Mouse (Mus musculus) erythroblast, adult 5-6 weeks (primary cell): ENCODE data around the gene Spem1. TPM values are rescaled to one million over a fixed set of nuclear protein-coding genes. Genes with fewer than 3 reads are reported as not detected.
A peak's percentile ranks its signal among the peaks of the same experiment; 100 is the strongest.
"Not testable (repeated sequence)": the region's sequence is repeated elsewhere in the genome, so short reads cannot be mapped to it uniquely, and the experiment has no call there.

Experiments
- ATAC-seq: replicated peaks from 2 replicates; pipeline ENCODE4 v1.8.0; 2016; ENCODE audit warnings: moderate number of reproducible peaks, mild to moderate bottlenecking, moderate TSS enrichment, inconsistent platforms; ENCODE audit not compliant: poor library complexity, low FRiP score, severe bottlenecking
- total RNA-seq, 2 experiments: library from RNA; stranded (forward) in 1 of 2; stranded (reverse) in 1 of 2; fragments of 150-400 nt in 1 of 2; fragments of 200-764, 138-1000 nt in 1 of 2; gene quantifications; 2 replicates each; pipeline versions ENCODE4 v1.2.3 to v1.2.4; 2015 to 2017; ENCODE audit warnings: low replicate concordance in 2 of 2

Gene Spem1
- total RNA-seq (2015; ENCODE audit: low replicate concordance) (not detected in 2 replicates), total RNA-seq (2017; ENCODE audit: low replicate concordance) (not detected in 2 replicates)

DNA sequence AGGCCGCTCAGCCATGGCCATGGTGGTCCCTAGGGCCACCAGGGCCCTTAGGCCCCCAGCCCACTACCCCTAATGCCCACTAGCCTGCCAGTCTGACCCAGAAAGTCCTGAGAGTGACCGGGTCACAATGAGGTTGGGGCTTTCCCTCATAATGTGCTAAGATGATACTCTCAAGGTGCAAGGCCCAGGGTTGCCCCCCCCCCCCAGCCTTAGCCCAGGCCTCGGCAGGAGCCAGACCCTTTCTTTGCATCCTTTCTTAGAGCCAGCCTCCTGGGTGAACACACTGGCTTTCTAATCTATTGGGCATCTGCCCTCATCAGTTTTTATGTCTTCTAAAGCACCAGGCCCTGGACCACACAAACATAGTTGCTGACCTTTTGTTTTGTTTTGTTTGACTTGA is at the start of gene Spem1:
Gene Spem1 (minus strand): TSS at position 101 of the 400 bp plus-strand sequence.
- ATAC-seq = no peak

DNA sequence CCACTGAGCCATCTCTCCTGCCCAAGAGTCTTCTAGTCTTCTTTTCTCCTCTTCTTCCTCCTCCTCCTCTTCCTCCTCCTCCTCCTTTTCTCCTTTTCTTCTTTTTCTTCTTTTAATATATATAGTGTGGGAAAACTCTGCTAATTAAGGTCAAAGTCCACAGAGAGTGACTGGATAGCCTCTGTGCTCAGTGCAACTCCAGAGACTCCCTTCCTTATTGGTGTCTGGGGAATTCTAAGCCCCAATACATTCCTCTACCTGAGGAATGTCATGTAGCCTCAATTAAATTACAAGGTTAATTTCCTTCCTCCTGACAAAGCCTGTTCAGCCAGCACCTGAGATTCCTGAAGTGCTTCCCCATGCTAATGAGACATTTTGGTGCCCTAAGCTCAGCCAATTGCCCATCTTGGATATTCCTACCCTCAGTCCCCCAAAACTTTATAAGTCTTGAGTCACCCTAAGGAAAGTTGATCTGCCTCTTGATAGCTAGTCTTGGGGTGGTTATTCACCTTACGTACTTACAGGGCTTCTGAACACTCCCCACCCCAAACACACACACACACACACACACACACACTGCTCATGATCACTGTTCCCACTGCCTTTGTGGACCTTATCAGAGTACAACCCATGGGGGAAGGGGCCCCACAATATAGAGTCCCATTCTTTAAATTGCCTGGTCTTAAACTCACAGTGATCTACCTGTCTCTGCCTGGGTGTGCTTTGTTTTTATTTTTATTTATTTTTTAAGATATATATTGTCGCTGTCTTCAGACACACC is 48.5 kb upstream of the Spem1 start:
- no peak for ATAC-seq

DNA sequence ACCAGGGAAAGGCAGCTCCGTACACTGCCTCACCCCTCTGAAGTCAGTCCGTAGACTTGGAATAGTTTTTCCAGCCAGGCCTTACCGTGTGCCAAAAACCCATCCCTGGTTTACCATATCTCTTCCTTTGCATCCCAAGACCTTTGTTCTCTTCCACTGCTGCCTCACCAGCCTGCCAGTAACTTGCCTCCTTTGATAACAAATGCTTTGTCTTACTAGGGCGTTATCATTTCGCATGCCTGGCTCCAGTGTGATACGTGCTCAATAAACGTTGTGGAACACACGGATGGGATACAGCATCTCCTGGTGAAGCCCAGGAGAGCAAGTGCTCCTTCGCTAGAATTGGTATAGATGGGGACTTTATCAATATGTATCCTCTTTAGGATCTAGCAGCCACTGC is 45.4 kb upstream of the Spem1 start:
- no peak for ATAC-seq

GRCm38 (mm10) chr11:69865561-69865960 is 43.6 kb upstream of the Spem1 start:
- ATAC-seq = no peak

- ATAC-seq = peak; percentile 54; the same call in 1 of the 2 replicates
Observed at GRCm38 (mm10) chr11:69864138-69864860, 42.3 kb upstream of the Spem1 start.

- not testable (repeated sequence) for ATAC-seq
Observed at GRCm38 (mm10) chr11:69863729-69864128, 41.7 kb upstream of the Spem1 start.

DNA sequence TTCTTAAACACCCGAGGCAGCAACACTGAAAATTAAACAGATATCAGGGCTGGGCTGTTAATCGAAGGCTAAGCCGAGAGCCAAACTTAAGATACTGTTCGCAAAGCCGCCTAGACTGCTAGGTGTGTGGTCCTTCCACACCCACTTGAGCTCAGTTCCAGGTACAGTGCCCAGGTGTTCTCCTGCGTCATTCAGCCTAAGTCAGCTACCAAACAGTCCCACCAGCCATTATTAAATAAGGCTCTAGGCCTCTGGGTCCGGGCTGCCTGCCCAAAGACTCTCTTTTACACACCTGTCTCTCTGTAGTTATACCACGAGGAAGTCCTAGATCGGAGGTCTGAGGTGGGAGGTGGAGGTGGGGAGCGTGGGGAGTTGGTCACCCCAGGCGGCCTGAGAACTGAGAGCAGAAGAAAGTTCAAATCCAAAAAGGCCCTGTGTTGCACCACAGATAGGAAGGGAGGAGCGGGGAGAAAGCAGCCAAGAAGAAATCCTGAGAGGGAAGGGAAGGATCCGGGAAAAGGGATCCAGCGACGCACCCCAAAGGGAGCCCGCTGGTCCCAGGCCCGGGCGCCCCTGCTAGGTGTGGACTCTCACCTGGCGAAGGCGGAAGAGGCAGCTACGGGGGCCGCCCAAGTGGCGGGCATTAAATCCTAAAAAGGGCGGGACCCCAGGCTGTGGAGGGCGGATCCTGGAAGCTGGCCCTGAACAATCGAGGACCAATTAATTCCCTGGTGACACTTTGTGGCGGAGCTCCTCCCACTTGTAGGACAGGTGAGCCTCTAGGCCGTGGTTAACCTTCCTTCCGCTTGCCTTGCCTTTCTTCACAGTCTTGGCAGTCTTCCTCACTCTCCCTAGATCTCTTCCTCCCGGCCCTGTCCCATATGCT is 36.4 kb upstream of the Spem1 start, which contains the start of gene Tnk1:
Gene Tnk1 (minus strand): TSS at position 618 of the 886 bp plus-strand sequence.
- ATAC-seq = no peak

DNA sequence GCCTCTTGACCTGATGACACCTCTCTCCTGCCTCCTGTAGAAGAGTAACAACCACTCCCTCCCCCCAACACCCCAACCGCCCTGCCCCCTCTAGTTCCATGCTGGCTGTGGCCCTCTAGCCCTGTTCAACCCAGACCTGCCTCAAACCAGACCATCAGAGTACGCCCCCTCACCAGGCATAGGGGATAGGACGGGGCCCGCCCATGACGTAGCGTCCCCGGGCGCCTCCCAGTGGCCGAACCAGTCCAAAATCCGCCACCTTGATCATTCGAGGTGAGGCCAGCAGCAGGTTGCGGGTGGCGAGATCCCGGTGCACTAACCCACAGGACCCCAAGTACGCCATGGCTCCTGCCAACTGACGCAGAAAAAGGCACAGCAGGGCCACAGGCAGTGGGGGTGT is 33.4 kb upstream of the Spem1 start:
- peak; percentile 60 for ATAC-seq

GRCm38 (mm10) chr11:69854680-69855079 is 32.7 kb upstream of the Spem1 start:
- ATAC-seq = 0 out of 2 replicates have a peak, but pooled peaks have one; percentile 9

DNA sequence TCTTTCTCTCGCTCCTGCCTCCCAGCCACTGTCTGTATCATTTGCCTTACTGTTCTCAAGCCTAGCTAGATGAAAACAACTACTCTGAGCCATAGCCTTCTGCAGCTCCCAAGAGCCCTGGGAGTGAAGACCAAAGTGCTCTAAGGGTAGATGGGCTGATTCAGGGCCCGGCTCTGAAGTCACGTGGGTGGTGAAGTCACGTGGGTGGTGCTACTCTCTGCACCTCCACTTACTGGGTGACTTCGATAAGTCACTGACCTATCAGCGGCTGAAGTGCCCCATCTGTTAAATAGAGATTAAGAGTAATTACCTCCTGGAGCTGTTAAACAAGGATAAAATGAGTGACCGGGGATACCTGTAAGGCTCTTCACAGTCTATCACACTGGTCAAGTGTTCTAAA is 32.0 kb upstream of the Spem1 start:
- ATAC-seq = peak; percentile 83

DNA sequence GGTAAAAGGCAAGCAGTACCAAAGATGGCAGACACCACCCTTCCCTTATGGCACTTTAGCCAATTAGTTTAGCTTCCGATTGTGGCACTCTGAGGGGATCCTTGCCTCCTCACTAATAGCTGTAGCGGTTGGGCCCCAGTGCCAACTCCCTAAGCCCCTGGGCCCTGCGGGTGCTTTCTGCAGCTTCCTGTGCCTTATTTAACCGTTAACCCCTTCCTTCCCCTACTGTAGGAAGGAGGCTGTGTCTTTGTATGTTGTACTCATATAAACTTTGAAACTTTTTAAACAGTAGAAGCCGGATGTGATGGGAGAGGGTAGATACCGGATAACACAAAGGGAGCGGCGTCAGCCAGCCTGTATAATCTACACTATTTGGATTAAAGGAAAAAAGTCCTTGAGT is 28.8 kb upstream of the Spem1 start:
- no peak for ATAC-seq

- no peak for ATAC-seq
Observed at GRCm38 (mm10) chr11:69849884-69850283, 27.9 kb upstream of the Spem1 start.

- no peak for ATAC-seq
Observed at GRCm38 (mm10) chr11:69849128-69849527, 27.1 kb upstream of the Spem1 start.

DNA sequence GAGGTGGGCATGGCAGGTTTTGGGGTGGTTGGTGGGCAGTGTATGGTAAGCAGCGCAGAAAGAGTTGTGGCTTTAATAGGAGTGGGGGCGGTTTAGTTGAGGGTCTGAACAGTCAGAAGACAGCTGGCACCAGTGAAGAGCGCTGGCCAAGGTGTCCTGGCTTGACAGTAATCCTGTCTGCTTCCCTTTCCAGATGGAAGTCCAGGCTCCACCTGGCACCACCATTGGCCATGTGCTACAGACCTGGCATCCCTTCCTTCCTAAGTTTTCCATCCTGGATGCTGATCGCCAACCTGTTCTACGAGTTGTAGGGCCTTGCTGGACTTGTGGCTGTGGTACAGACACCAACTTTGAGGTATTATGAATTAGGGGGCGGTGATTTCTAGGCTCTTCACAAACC is 26.0 kb upstream of the Spem1 start:
- no peak for ATAC-seq

DNA sequence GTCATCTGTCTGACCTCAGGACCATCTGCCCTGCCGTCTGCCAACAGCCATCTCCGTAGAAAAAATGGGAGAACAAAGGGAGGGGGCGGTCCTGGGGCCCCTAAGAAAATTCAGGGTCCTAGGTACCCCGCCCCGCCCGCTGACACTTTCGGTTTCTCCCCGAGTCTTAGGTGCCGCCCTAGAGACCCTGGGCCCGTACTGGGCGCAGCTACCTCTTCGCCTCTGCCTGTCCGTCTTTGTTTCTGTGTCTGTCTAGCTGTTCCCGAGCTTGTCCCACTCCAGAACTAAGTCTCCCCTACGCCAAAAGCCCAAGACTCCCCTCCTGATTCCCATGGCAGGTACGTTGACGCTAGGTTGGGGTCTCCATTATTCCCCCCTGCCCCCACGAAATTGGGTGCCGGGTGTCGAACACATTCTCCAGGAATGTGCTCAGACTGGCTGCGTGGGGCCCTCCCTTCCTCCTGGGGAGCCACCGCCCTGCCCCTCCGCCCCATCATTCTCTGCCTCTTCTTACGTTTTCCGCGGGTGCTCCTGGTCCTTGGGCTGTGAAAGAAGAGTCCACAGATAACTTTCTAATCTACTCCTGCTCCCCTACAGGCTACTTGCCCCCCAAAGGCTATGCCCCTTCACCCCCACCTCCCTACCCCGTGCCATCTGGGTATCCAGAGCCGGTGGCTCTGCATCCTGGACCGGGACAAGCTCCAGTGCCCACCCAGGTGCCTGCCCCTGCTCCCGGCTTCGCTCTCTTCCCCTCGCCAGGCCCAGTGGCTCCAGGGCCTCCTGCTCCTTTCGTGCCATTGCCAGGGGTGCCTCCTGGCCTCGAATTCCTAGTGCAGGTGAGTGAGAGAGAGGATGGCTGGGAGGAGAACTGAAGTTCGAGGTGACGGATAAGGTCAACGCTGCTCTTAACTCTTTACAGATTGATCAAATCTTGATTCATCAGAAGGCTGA is 25.0 kb upstream of the Spem1 start:
- peak; percentile 61 for ATAC-seq

DNA sequence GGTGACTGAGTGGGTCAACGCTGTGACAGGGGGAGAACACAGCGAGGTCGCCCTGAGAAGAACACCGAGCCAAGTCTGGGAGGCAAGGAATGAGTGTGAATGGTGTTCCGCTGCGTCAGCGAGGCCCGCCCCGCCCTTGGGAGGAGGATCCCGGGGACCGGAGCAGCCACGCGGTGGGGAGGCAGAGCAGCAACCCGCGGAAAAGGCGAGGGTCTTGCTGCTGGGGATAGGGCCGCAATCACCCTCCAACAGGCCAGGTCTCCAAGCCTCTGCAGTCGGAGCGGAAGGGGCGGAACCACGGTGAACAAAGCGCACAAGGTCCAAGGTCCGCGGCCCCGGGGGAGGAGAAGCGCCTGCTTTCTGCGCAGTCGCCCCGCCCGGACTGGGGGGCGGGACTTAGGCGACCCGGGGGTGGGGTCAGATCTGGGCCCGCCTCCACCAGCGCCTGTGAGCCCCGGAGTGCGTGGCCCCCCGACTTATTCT is 24.3 kb upstream of the Spem1 start, which contains the start of gene Plscr3:
Gene Plscr3 (plus strand): TSS at position 179 of the 483 bp plus-strand sequence.
- peak; percentile 87 for ATAC-seq

DNA sequence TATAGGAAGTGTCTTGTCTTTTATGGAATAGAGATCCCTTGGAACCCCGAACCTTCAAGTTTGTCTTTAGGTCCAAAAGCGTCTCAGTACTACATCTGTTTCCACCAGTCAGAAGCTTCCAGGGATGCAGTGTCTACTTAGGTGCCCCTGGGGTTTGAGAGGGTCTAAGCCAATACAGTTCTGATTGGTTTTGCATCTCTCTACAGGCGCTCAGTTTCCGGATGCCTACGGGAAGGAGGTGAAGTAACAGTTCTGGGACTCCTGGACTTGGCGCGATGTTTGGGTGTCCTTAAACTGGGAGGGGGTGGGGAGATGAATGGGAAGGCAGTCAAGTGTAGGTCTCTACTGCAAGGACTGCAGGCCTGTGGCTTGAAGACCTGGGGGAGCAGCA is 16.7 kb upstream of the Spem1 start:
- peak; percentile 16 for ATAC-seq

DNA sequence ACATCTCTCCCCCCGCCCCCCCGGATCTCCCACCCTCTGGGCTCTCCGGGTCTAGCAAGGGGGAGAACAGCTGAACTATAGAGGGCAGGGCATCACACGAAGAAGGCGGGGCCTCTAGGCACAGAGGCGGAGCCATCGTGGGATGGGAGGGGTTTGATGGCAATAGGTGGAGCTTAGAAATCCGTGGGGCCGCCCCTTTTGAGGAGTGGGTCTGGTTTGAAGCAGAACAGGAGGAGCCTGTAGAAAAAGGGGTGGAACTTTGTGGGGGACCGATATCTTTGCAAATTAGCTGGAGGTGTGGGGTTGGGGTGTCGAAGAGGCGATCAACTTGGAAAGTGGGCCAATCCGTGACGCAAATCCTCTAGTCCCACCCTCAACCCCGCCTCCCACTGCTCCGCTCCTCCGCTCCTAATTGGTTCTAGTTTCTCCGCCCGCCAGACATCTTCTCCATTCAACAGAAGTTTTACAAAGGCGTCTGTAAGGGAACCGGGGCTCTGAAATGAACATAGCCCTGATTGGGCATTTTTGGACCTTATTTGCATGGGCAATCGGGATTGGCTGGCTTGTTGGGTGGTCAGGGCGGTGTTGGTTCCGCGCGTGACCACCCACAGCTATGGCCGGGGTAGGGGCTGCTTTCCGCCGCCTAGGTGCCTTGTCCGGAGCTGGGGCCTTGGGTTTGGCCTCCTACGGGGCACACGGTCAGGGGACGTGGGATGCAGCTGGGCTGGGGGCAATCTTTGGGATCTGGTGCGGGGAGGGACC is 16.2 kb upstream of the Spem1 start, which contains the start of gene Tmem256:
Gene Tmem256 (plus strand): TSS at position 563 of the 762 bp plus-strand sequence.
- peak; percentile 86 for ATAC-seq
